Mouse (Mus musculus): ENCODE measurements around the gene Tmem255b.

Tmem255b gene

GRCm38 (mm10) chr8:13493011-13493410 lies 58.0 kb downstream of the Tmem255b start:
- DNase-seq, result no peak

GRCm38 (mm10) chr8:13493858-13494631 lies 59.1 kb downstream of the Tmem255b start, which contains the start of gene Gas6:
Gene Gas6 (minus strand): TSS chr8:13494490.
- DNase-seq, result peak; percentile 81

GRCm38 (mm10) chr8:13501221-13501620 lies 66.2 kb downstream of the Tmem255b start:
- DNase-seq, result no peak

- no peak for DNase-seq
These were observed 69.1 kb downstream of the Tmem255b start for GRCm38 (mm10) chr8:13503936-13504606.

- no peak for DNase-seq
These were observed 70.1 kb downstream of the Tmem255b start for GRCm38 (mm10) chr8:13504894-13505674.

- DNase-seq, result peak; percentile 34
These were observed 71.9 kb downstream of the Tmem255b start for GRCm38 (mm10) chr8:13506849-13507248.

GRCm38 (mm10) chr8:13507284-13507937 lies 72.4 kb downstream of the Tmem255b start:
- no peak for DNase-seq

GRCm38 (mm10) chr8:13512016-13512415 lies 77.0 kb downstream of the Tmem255b start:
- no peak for DNase-seq

- no peak for DNase-seq
These were observed 77.7 kb downstream of the Tmem255b start for GRCm38 (mm10) chr8:13512677-13513076.

GRCm38 (mm10) chr8:13513556-13514370 lies 78.8 kb downstream of the Tmem255b start:
- DNase-seq, result no peak

GRCm38 (mm10) chr8:13516011-13516442 lies 81.0 kb downstream of the Tmem255b start:
- DNase-seq, result no peak

GRCm38 (mm10) chr8:13516728-13517127 lies 81.7 kb downstream of the Tmem255b start:
- no peak for DNase-seq

- no peak for DNase-seq
These were observed 82.3 kb downstream of the Tmem255b start for GRCm38 (mm10) chr8:13517284-13517781.

All from right cerebral cortex, postnatal 4 days (tissue).